Mouse (Mus musculus) kidney, postnatal 25 days (tissue): ENCODE measurements at regions not wholly inside any gene's neighbourhood (a gene's known extent, or its start where the extent isn't known, plus 50 kb on each side); places are given as distances from the start of the nearest gene placed in this dataset.

ENCODE experiments used
- DNase-seq, 2 experiments: peaks; one replicate each; pipeline ENCODE4 v3.0.0; 2021; ENCODE audit warnings: mixed read lengths in 2 of 2

GRCm38 (mm10) chrX:11657606-11658254 is 330.1 kb downstream of the H2al1j start:
- DNase-seq: peak; percentile 32 to 74

- peak; percentile 61 to 81 for DNase-seq
Observed at GRCm38 (mm10) chrX:11663187-11663829, 335.7 kb downstream of the H2al1j start.

GRCm38 (mm10) chrX:11664330-11665061 is 336.9 kb downstream of the H2al1j start:
- DNase-seq: peak; percentile 62 to 83

GRCm38 (mm10) chrX:11665077-11665974 is 337.7 kb downstream of the H2al1j start:
- DNase-seq: peak; percentile 28 to 66

GRCm38 (mm10) chrX:11666517-11666916 is 338.9 kb downstream of the H2al1j start:
- DNase-seq: peak in 1 of 2 experiments; percentile 34

GRCm38 (mm10) chrX:11671805-11672204 is 344.2 kb downstream of the H2al1j start:
- no peak for DNase-seq

GRCm38 (mm10) chrX:11678086-11678485 is 350.5 kb downstream of the H2al1j start:
- no peak for DNase-seq

- DNase-seq: no peak
Observed at GRCm38 (mm10) chrX:11681274-11681673, 353.7 kb downstream of the H2al1j start.

- DNase-seq: no peak
Observed at GRCm38 (mm10) chrX:11689989-11690405, 362.4 kb downstream of the H2al1j start.

GRCm38 (mm10) chrX:11690446-11690845 is 362.8 kb downstream of the H2al1j start:
- DNase-seq: no peak

GRCm38 (mm10) chrX:11691019-11691418 is 363.4 kb downstream of the H2al1j start:
- DNase-seq: no peak

GRCm38 (mm10) chrX:11696565-11696964 is 368.9 kb downstream of the H2al1j start:
- DNase-seq: no peak

GRCm38 (mm10) chrX:11701095-11701494 is 373.5 kb downstream of the H2al1j start:
- DNase-seq: no peak

GRCm38 (mm10) chrX:11705851-11706557 is 378.4 kb downstream of the H2al1j start:
- DNase-seq: no peak

- no peak for DNase-seq
Observed at GRCm38 (mm10) chrX:11707330-11707729, 379.7 kb downstream of the H2al1j start.

- DNase-seq: no peak
Observed at GRCm38 (mm10) chrX:11708325-11708724, 380.7 kb downstream of the H2al1j start.

GRCm38 (mm10) chrX:11709326-11709725 is 381.7 kb downstream of the H2al1j start:
- DNase-seq: no peak

GRCm38 (mm10) chrX:11713423-11713822 is 385.8 kb downstream of the H2al1j start:
- peak in 1 of 2 experiments; percentile 10 for DNase-seq

GRCm38 (mm10) chrX:11716773-11717172 is 389.2 kb downstream of the H2al1j start:
- DNase-seq: no peak

GRCm38 (mm10) chrX:11718778-11719177 is 391.2 kb downstream of the H2al1j start:
- DNase-seq: no peak

GRCm38 (mm10) chrX:11720517-11720916 is 392.9 kb downstream of the H2al1j start:
- peak; percentile 55 to 75 for DNase-seq

GRCm38 (mm10) chrX:11722730-11723129 is 395.1 kb downstream of the H2al1j start:
- DNase-seq: no peak
